Mouse (Mus musculus): ENCODE measurements at regions not wholly inside any gene's neighbourhood (a gene's known extent, or its start where the extent isn't known, plus 50 kb on each side); places are given as distances from the start of the nearest gene placed in this dataset.

- DNase-seq (ENCODE audit: low read depth, low spot score), result no peak
Measured at GRCm38 (mm10) chr9:23064001-23064400, 158.9 kb upstream of the Bmper start.

- DNase-seq (ENCODE audit: low read depth, low spot score), result no peak
Measured at GRCm38 (mm10) chr9:23064811-23065210, 158.1 kb upstream of the Bmper start.

- no peak for DNase-seq (ENCODE audit: low read depth, low spot score)
Measured at GRCm38 (mm10) chr9:23068101-23068791, 154.6 kb upstream of the Bmper start.

- no peak for DNase-seq (ENCODE audit: low read depth, low spot score)
Measured at GRCm38 (mm10) chr9:23069161-23069560, 153.7 kb upstream of the Bmper start.

- DNase-seq (ENCODE audit: low read depth, low spot score), result no peak
Measured at GRCm38 (mm10) chr9:23071006-23071405, 151.9 kb upstream of the Bmper start.

- no peak for DNase-seq (ENCODE audit: low read depth, low spot score)
Measured at GRCm38 (mm10) chr9:23072741-23073140, 150.1 kb upstream of the Bmper start.

GRCm38 (mm10) chr9:23083562-23083961 is 139.3 kb upstream of the Bmper start:
- DNase-seq (ENCODE audit: low read depth, low spot score), result peak; percentile 83

GRCm38 (mm10) chr9:23089339-23089738 is 133.5 kb upstream of the Bmper start:
- no peak for DNase-seq (ENCODE audit: low read depth, low spot score)

GRCm38 (mm10) chr9:23097134-23097789 is 125.6 kb upstream of the Bmper start:
- DNase-seq (ENCODE audit: low read depth, low spot score), result no peak

GRCm38 (mm10) chr9:23101584-23101983 is 121.3 kb upstream of the Bmper start:
- DNase-seq (ENCODE audit: low read depth, low spot score), result no peak

- DNase-seq (ENCODE audit: low read depth, low spot score), result no peak
Measured at GRCm38 (mm10) chr9:23101990-23102796, 120.7 kb upstream of the Bmper start.

- no peak for DNase-seq (ENCODE audit: low read depth, low spot score)
Measured at GRCm38 (mm10) chr9:23111500-23111899, 111.4 kb upstream of the Bmper start.

GRCm38 (mm10) chr9:23115026-23115425 is 107.8 kb upstream of the Bmper start:
- DNase-seq (ENCODE audit: low read depth, low spot score), result no peak

- no peak for DNase-seq (ENCODE audit: low read depth, low spot score)
Measured at GRCm38 (mm10) chr9:23115540-23115939, 107.3 kb upstream of the Bmper start.

- no peak for DNase-seq (ENCODE audit: low read depth, low spot score)
Measured at GRCm38 (mm10) chr9:23116311-23116710, 106.6 kb upstream of the Bmper start.

GRCm38 (mm10) chr9:23119811-23120210 is 103.1 kb upstream of the Bmper start:
- DNase-seq (ENCODE audit: low read depth, low spot score), result no peak

- no peak for DNase-seq (ENCODE audit: low read depth, low spot score)
Measured at GRCm38 (mm10) chr9:23120814-23121213, 102.1 kb upstream of the Bmper start.

GRCm38 (mm10) chr9:23122524-23122923 is 100.4 kb upstream of the Bmper start:
- no peak for DNase-seq (ENCODE audit: low read depth, low spot score)

GRCm38 (mm10) chr9:23123452-23123851 is 99.4 kb upstream of the Bmper start:
- no peak for DNase-seq (ENCODE audit: low read depth, low spot score)

- peak; percentile 17 for DNase-seq (ENCODE audit: low read depth, low spot score)
Measured at GRCm38 (mm10) chr9:23125761-23126704, 96.8 kb upstream of the Bmper start.

- no peak for DNase-seq (ENCODE audit: low read depth, low spot score)
Measured at GRCm38 (mm10) chr9:23127338-23128017, 95.4 kb upstream of the Bmper start.
